Mouse (Mus musculus): ENCODE results near the gene Olfr1369-ps1. TPM values are rescaled to one million over a fixed set of nuclear protein-coding genes. Genes with fewer than 3 reads are reported as not detected.
"Not testable (repeated sequence)": the region's sequence is repeated elsewhere in the genome, so short reads cannot be mapped to it uniquely, and the experiment has no call there.

Olfr1369-ps1 gene
- 0.08 TPM in 1 of 2 replicates, not detected in the other for polyA plus RNA-seq (2015; fragmentation: Nextera tagmentation; extraction: Ambion mirVana)

DNA sequence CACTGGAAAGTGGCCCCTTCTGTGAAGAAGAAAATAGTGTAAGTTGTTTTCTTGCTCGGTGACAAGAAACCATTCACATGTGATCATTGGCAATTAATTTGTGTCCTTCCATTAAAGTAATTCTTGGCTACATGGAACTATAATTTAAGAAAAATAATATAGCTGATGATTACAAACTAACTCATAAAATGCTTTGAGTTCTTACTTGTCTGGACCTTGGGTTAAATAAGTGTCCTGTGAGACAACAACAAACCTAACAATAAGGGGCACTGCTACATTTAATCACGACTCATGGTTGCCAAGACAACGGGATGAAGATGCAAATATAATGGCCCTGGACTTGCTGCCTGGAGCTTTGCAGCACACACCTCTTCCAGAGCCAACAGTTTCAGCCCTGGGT, at the start of gene Olfr1369-ps1:
Gene Olfr1369-ps1, plus strand, starts transcription at position 301 of the 400 bp plus-strand sequence.
- H3K9me3 ChIP-seq; H3K4me2 ChIP-seq; ATAC-seq (ENCODE audit: low FRiP score); H3K36me3 ChIP-seq; H3K27ac ChIP-seq; H3K4me1 ChIP-seq (replicated peaks); H3K9ac ChIP-seq; H3K4me3 ChIP-seq; H3K27me3 ChIP-seq: not testable (repeated sequence)
- 71% methylated on average over 3 of the region's 3 CpGs for WGBS

DNA sequence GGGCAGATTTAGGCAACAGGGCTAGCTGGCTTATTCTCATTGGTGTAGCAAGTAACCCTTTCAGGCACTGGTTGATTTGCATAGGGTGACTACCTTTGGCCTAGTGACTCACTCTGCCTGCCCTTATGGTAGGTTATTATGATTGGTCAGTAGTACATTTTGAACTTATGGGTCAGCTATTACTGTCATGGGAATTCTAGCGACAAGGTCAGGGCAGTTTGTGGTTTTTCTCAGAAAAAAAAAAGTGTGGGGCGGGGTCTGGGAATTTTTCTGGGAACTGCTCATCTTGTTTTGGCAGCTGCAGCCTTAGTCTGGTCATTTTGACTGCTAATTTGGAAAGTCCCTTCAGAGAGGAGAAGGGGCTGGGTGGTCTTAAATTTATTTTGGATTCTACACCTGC, 45.3 kb upstream of the Olfr1369-ps1 start:
- Histone ChIP-seq H3K4me3 (no peak overlapping the region), H3K4me2 (no peak overlapping the region), H3K27me3 (no peaks in the 10 kb centered on the region), H3K36me3 (no peaks in the 10 kb centered on the region), H3K9ac (no peak overlapping the region), H3K4me1 (replicated peaks) (no peaks in the 10 kb centered on the region), H3K9me3 (no peaks in the 10 kb centered on the region), H3K27ac (no peak overlapping the region)
- WGBS: 90% methylated on average over 2 of the region's 2 CpGs
- ATAC-seq (ENCODE audit: low FRiP score): no peak

DNA sequence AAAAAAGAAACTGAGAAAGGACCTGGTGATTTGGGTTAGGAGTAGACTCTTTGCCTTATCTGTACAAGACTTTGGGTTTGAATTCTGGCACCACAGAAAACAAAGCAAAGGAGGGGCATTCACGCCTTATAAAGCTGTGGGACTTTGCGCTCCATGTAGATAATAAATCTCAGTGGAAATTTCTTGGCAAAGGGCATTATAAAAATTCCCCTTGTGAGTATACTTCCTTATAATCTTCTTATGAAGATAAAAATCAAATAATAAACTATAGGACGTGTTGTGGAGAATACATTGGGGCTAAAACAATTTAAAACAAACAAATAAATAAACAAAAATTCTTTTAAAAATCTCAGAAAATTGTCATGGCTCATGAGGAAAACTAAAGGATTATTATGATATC, 36.4 kb upstream of the Olfr1369-ps1 start, which contains the start of gene Olfr1370:
Gene Olfr1370, minus strand, starts transcription at position 101 of the 400 bp plus-strand sequence.
- Histone ChIP-seq H3K27ac (no peak within 1 kb of the TSS), H3K9ac (no peak within 1 kb of the TSS), H3K27me3 (no peaks in the 10 kb centered on the region), H3K4me3 (no peak within 1 kb of the TSS), H3K4me2 (no peak within 1 kb of the TSS), H3K9me3 (no peaks in the 10 kb centered on the region), H3K4me1 (replicated peaks) (no peaks in the 10 kb centered on the region), H3K36me3 (no peaks in the 10 kb centered on the region)
- ATAC-seq (ENCODE audit: low FRiP score): no peak
- WGBS: 85% methylated on average over 3 of the region's 3 CpGs

DNA sequence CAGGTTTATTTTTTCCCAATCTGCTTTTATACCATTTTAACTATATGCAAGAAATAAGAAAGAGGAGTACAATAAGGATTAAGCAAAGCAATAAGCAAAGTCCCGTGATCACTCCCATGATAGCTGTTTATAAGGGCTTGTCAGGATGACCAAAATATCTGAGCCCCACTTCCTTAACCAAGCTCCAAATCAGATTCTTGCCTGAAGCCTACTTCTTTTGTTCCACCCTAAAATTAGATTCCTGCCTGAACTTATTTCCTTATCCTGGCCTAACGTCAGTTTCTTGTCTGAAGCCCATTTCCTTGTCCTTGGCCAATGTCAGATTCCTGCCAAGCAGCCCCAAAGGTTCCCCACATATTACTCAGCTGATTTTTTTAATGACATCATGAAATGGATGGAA, 28.6 kb upstream of the Olfr1369-ps1 start:
- no peaks in the 10 kb centered on the region for H3K27me3 ChIP-seq
- no peaks in the 10 kb centered on the region for H3K4me1 ChIP-seq (replicated peaks)
- no peaks in the 10 kb centered on the region for H3K36me3 ChIP-seq
- no peak for ATAC-seq (ENCODE audit: low FRiP score)
- no peak overlapping the region for H3K27ac ChIP-seq
- H3K4me3 ChIP-seq: no peak overlapping the region
- H3K9me3 ChIP-seq: 0 out of 2 replicates have a peak, but pooled peaks cover 4% of the 10 kb centered on the region
- no peak overlapping the region for H3K9ac ChIP-seq
- no peak overlapping the region for H3K4me2 ChIP-seq
- WGBS: 83% methylated on average over 2 of the region's 2 CpGs

GRCm38 (mm10) chr13:21109759-21110158, 1.5 kb upstream of the Olfr1369-ps1 start:
- no peak overlapping the region for H3K9ac ChIP-seq
- no peaks in the 10 kb centered on the region for H3K27me3 ChIP-seq
- no peaks in the 10 kb centered on the region for H3K36me3 ChIP-seq
- no peak overlapping the region for H3K4me2 ChIP-seq
- H3K4me1 ChIP-seq (replicated peaks): no peaks in the 10 kb centered on the region
- no peaks in the 10 kb centered on the region for H3K9me3 ChIP-seq
- H3K4me3 ChIP-seq: no peak overlapping the region
- ATAC-seq (ENCODE audit: low FRiP score): no peak
- H3K27ac ChIP-seq: no peak overlapping the region
- WGBS: 97% methylated on average over 3 of the region's 3 CpGs

DNA sequence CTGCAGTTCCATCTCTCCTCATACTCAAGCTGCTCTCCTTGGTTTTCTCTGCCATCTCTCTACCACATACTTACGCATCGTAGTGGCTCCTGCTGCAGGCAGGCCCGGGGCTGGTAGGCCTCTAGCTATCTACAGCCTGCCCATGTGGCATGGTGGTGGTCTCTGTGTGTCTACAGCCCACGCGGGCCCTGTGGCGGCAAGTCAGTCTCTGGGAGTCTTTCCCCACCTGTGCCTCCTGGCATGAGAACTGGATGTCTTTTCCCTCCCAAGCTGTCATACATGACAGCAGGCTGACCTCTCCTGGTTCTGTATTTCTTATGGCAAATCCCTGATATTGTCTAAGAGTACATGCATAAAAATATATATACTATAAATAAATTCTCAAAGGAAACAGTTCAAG, 842 bp upstream of the Olfr1369-ps1 start:
- WGBS: 90% methylated on average over 6 of the region's 6 CpGs
- no peaks in the 10 kb centered on the region for H3K9me3 ChIP-seq
- H3K4me1 ChIP-seq (replicated peaks): no peaks in the 10 kb centered on the region
- no peak overlapping the region for H3K27ac ChIP-seq
- no peaks in the 10 kb centered on the region for H3K27me3 ChIP-seq
- no peak for ATAC-seq (ENCODE audit: low FRiP score)
- H3K9ac ChIP-seq: no peak overlapping the region
- no peak overlapping the region for H3K4me2 ChIP-seq
- H3K4me3 ChIP-seq: no peak overlapping the region
- no peaks in the 10 kb centered on the region for H3K36me3 ChIP-seq

- H3K4me1 ChIP-seq (replicated peaks): no peaks in the 10 kb centered on the region
- 82% methylated on average over 4 of the region's 4 CpGs for WGBS
- H3K27me3 ChIP-seq: no peaks in the 10 kb centered on the region
- H3K36me3 ChIP-seq: no peaks in the 10 kb centered on the region
- H3K4me2 ChIP-seq: no peak overlapping the region
- no peak overlapping the region for H3K27ac ChIP-seq
- H3K9ac ChIP-seq: no peak overlapping the region
- H3K9me3 ChIP-seq: no peaks in the 10 kb centered on the region
- H3K4me3 ChIP-seq: no peak overlapping the region
- ATAC-seq (ENCODE audit: low FRiP score): no peak
These were observed 2.8 kb downstream of the Olfr1369-ps1 start for GRCm38 (mm10) chr13:21114121-21114520.

DNA sequence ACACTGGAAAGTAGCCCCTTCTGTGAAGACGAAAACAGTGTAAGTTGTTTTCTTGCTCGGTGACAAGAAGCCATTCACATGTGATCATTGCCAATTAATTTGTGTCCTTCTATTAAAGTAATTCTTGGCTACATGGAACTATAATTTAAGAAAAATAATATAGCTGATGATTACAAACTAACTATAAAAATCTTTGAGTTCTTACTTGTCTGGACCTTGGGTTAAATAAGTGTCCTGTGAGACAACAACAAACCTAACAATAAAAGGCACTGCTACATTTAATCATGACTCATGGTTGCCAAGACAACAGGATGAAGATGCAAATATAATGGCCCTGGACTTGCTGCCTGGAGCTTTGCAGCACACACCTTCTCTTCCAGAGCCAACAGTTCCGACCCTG, 18.1 kb downstream of the Olfr1369-ps1 start, which contains the start of gene Olfr263:
Gene Olfr263, plus strand, starts transcription at position 301 of the 400 bp plus-strand sequence.
- not testable (repeated sequence) for H3K4me2 ChIP-seq; ATAC-seq (ENCODE audit: low FRiP score); H3K27me3 ChIP-seq; H3K27ac ChIP-seq; H3K36me3 ChIP-seq; H3K4me1 ChIP-seq (replicated peaks); H3K9me3 ChIP-seq; H3K4me3 ChIP-seq; H3K9ac ChIP-seq
- 79% methylated on average over 3 of the region's 3 CpGs for WGBS

GRCm38 (mm10) chr13:21142421-21142820, 31.1 kb downstream of the Olfr1369-ps1 start:
- ATAC-seq (ENCODE audit: low FRiP score): no peak
- H3K9ac ChIP-seq: no peak overlapping the region
- no peak overlapping the region for H3K4me2 ChIP-seq
- no peaks in the 10 kb centered on the region for H3K4me1 ChIP-seq (replicated peaks)
- H3K4me3 ChIP-seq: no peak overlapping the region
- no peaks in the 10 kb centered on the region for H3K36me3 ChIP-seq
- no peaks in the 10 kb centered on the region for H3K27me3 ChIP-seq
- WGBS: 49% methylated on average over 8 of the region's 8 CpGs
- H3K9me3 ChIP-seq: no peaks in the 10 kb centered on the region
- H3K27ac ChIP-seq: no peak overlapping the region

DNA sequence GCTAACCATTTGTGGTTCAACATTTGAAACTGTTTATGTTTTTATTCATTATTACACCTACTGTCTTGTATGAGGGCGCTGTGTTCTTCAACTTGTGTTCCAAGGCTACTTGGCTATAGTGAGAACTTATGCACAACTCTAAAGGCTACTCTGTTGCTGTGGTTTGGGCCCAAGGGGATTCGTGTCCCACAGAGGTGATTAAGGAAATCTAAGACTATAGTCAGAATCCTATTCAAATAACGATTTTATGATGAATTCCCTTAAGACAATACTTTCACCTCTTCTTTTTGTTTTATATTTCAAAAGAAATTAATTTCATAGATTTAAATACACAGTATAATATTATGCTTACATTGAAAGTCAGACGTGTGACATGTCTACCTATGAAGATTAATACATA, 34.5 kb downstream of the Olfr1369-ps1 start, which contains the start of gene Olfr1368:
Gene Olfr1368, minus strand, starts transcription at position 101 of the 400 bp plus-strand sequence.
- no peaks in the 10 kb centered on the region for H3K36me3 ChIP-seq
- H3K27me3 ChIP-seq: no peaks in the 10 kb centered on the region
- ATAC-seq (ENCODE audit: low FRiP score): no peak
- no peak within 1 kb of the TSS for H3K4me3 ChIP-seq
- H3K9ac ChIP-seq: no peak within 1 kb of the TSS
- no peak within 1 kb of the TSS for H3K4me2 ChIP-seq
- WGBS: 80% methylated on average over 4 of the region's 4 CpGs
- H3K27ac ChIP-seq: no peak within 1 kb of the TSS
- no peaks in the 10 kb centered on the region for H3K4me1 ChIP-seq (replicated peaks)
- H3K9me3 ChIP-seq: no peaks in the 10 kb centered on the region

- 82% methylated on average over 5 of the region's 5 CpGs for WGBS
- H3K27me3 ChIP-seq: no peaks in the 10 kb centered on the region
- H3K9me3 ChIP-seq: no peaks in the 10 kb centered on the region
- H3K36me3 ChIP-seq: no peaks in the 10 kb centered on the region
- no peak for ATAC-seq (ENCODE audit: low FRiP score)
- H3K9ac ChIP-seq: no peak overlapping the region
- no peak overlapping the region for H3K4me2 ChIP-seq
- H3K27ac ChIP-seq: no peak overlapping the region
- H3K4me1 ChIP-seq (replicated peaks): peaks cover 6% of the 10 kb centered on the region; the same call in 1 of the 2 replicates
- H3K4me3 ChIP-seq: no peak overlapping the region
These were observed 44.6 kb downstream of the Olfr1369-ps1 start for GRCm38 (mm10) chr13:21155888-21156287.

DNA sequence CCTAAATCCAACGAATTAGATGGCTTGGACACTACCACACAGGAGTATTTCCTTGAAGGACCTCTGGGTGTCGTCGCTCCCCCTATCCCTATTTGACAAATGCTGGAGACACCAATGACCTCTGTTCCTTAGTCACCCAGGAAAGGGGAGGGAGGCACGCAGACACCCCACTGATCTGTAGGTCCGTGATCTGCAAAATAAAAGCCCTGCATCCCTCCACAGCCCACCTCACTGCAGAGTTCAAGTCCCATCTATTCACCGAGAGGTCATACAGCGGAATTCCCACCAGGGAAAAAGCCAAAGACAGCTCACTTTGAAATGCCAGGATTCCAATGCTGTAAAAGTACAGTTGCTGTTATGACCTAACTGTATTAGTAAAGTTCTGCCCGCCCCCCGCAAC, 46.8 kb downstream of the Olfr1369-ps1 start:
- Histone ChIP-seq H3K4me1 (replicated peaks) (peaks cover 6% of the 10 kb centered on the region; the same call in 1 of the 2 replicates), H3K9me3 (no peaks in the 10 kb centered on the region), H3K27me3 (no peaks in the 10 kb centered on the region), H3K4me2 (peak overlapping the region; percentile 90), H3K27ac (no peak overlapping the region), H3K36me3 (no peaks in the 10 kb centered on the region), H3K9ac (no peak overlapping the region), H3K4me3 (0 out of 2 replicates have a peak overlapping the region, but pooled peaks have one; percentile 63)
- WGBS: 6% methylated on average over 9 of the region's 9 CpGs
- ATAC-seq (ENCODE audit: low FRiP score): no peak

- H3K4me2 ChIP-seq: peak overlapping the region; percentile 90
- H3K36me3 ChIP-seq: no peaks in the 10 kb centered on the region
- no peaks in the 10 kb centered on the region for H3K9me3 ChIP-seq
- WGBS: 1% methylated on average over 19 of the region's 19 CpGs
- peak; percentile 49 for ATAC-seq (ENCODE audit: low FRiP score)
- peak overlapping the region; percentile 63 for H3K4me3 ChIP-seq
- H3K27me3 ChIP-seq: 0 out of 2 replicates have a peak, but pooled peaks cover under 1% of the 10 kb centered on the region
- peaks cover 6% of the 10 kb centered on the region; the same call in 1 of the 2 replicates for H3K4me1 ChIP-seq (replicated peaks)
- peak overlapping the region; percentile 75 for H3K9ac ChIP-seq
- no peak overlapping the region for H3K27ac ChIP-seq
These were observed 47.6 kb downstream of the Olfr1369-ps1 start for GRCm38 (mm10) chr13:21158785-21159474.

Measured in hindbrain, embryonic 13.5 days (tissue).